Mouse (Mus musculus) G1E (cell line): ENCODE data around the gene Tns1. TPM values are rescaled to one million over a fixed set of nuclear protein-coding genes. Genes with fewer than 3 reads are reported as not detected.

Experiments used
- ATAC-seq: 2 replicates; pipeline ENCODE4 v1.8.0; 2016; ENCODE audit warnings: mild to moderate bottlenecking; ENCODE audit not compliant: insufficient number of reproducible peaks, poor library complexity, low FRiP score, severe bottlenecking; ENCODE audit errors: extremely low read depth
- DNase-seq: peaks from one replicate; pipeline ENCODE4 v3.0.0; 2012; ENCODE audit warnings: low spot score
- H3K27me3 ChIP-seq: 2 replicates; pipeline ENCODE4 v1.6.1; 2012; ENCODE audit warnings: mild to moderate bottlenecking, low read length, inconsistent platforms; ENCODE audit not compliant: insufficient read depth
- H3K36me3 ChIP-seq: replicated peaks from 2 replicates; pipeline ENCODE3; 2012; ENCODE audit warnings: mild to moderate bottlenecking, inconsistent platforms
- H3K4me1 ChIP-seq: 2 replicates; pipeline ENCODE4 v1.6.1; 2012; ENCODE audit warnings: low read depth, low read length, inconsistent platforms, mixed read lengths; ENCODE audit not compliant: insufficient read depth
- H3K4me3 ChIP-seq: 2 replicates; pipeline ENCODE4 v1.5.1; 2012; ENCODE audit warnings: low read depth, mild to moderate bottlenecking, inconsistent platforms, low read length, moderate library complexity, mixed read lengths
- H3K9me3 ChIP-seq: replicated peaks from 2 replicates; pipeline ENCODE4 v1.6.1; 2012; ENCODE audit warnings: inconsistent platforms
- CTCF ChIP-seq: IDR thresholded peaks from 2 replicates; pipeline ENCODE4 v1.5.1; 2012; ENCODE audit warnings: low read depth, low read length, inconsistent platforms, mixed read lengths
- GATA1 ChIP-seq: IDR thresholded peaks from 2 replicates; pipeline ENCODE4 v1.6.1; 2012; ENCODE audit warnings: borderline replicate concordance, low read length, inconsistent platforms, mixed read lengths
- GATA2 ChIP-seq: IDR thresholded peaks from 2 replicates; pipeline ENCODE4 v1.6.1; 2012; ENCODE audit warnings: low read depth, low read length, inconsistent platforms, borderline replicate concordance
- POLR2AphosphoS5 ChIP-seq: IDR thresholded peaks from 2 replicates; pipeline ENCODE4 v1.6.1; 2012; ENCODE audit warnings: low read depth, low read length, inconsistent platforms; ENCODE audit not compliant: insufficient replicate concordance
- TAL1 ChIP-seq: conservative IDR thresholded peaks from 2 replicates; pipeline ENCODE4 v1.6.1; 2012; ENCODE audit warnings: low read depth, low read length, inconsistent platforms, mixed read lengths
- polyA plus RNA-seq: library from polyadenylated mRNA; stranded (reverse); fragments of >175 nt; gene quantifications from 2 replicates; pipeline ENCODE4 v1.2.3, GENCODE M21; 2012
- total RNA-seq, 2 experiments: library from RNA; stranded (forward) in 1 of 2; stranded (reverse) in 1 of 2; fragments of 200-1000 nt in 1 of 2; fragments of >200 nt in 1 of 2; fragmentation: Nextera tagmentation in 1 of 2; gene quantifications; 2 replicates each; pipeline ENCODE4 v1.2.3; 2014 to 2017

Tns1 gene
- total and polyA plus RNA-seq, 3 experiments: 0.55 to 27.2 (median 1.7) TPM

DNA sequence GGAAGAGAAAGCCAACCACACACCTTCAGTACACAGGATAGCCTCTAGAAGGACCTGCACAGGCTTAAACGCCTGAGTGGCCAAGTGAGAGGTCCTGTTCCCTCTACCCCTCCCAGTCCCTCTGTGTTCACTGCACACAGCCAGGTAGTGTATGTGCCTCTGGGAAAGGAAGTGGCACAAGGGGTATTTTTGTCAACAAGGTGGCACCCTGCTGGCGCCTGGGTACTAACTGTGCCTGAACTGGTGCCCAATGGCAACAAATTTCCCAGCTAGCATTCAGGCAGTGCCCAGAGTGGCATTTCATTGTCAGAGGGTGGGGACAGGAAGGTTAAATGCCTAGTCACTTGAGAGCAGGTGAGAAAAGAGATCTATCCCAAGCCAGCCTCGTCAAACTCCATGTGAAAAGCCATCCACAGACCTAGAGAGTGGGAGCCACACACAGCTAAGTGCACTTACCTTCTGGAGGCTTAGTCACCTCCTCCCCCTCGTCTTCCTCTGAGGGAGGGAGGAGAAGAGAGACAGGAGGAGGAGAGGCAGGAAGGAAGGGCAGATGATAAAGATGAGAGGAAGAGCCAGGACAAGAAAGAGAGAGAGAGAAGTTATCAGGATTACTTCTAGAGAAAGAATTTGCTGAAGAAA, 188.7 kb downstream of the Tns1 start:
- Histone ChIP-seq H3K9me3 (no peaks in the 10 kb centered on the region), H3K27me3 (no peaks in the 10 kb centered on the region), H3K36me3 (no peaks in the 10 kb centered on the region), H3K4me1 (no peaks in the 10 kb centered on the region), H3K4me3 (no peak overlapping the region)
- TF ChIP-seq POLR2AphosphoS5 (no peak), GATA1 (no peak), TAL1 (no peak), GATA2 (no peak), CTCF (no peak)
- no peak for DNase-seq
- no peak for ATAC-seq

DNA sequence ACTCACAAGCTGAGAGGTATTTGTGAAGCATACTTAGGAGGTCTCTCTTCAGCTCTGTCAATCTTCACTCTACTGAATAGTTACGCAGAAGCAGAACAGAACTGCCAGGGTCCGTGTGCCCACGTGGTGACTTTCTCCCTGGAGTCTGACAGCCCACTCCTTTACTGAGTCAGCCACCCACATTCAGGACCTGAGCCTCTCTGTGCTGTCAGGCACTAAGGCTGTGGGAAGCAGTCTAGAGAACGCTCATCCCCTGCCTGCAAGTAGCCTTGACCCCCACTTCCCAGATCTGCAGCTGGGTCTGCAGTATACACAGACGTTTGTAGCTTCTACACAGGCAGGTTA, 191.1 kb downstream of the Tns1 start:
- no peaks in the 10 kb centered on the region for H3K36me3 ChIP-seq
- no peaks in the 10 kb centered on the region for H3K9me3 ChIP-seq
- no peak for ATAC-seq
- no peak for DNase-seq
- H3K27me3 ChIP-seq: peaks cover 4% of the 10 kb centered on the region; the same call in 1 of the 2 replicates
- TF ChIP-seq GATA1 (no peak), GATA2 (no peak), CTCF (no peak), POLR2AphosphoS5 (no peak), TAL1 (no peak)
- no peaks in the 10 kb centered on the region for H3K4me1 ChIP-seq
- no peak overlapping the region for H3K4me3 ChIP-seq

DNA sequence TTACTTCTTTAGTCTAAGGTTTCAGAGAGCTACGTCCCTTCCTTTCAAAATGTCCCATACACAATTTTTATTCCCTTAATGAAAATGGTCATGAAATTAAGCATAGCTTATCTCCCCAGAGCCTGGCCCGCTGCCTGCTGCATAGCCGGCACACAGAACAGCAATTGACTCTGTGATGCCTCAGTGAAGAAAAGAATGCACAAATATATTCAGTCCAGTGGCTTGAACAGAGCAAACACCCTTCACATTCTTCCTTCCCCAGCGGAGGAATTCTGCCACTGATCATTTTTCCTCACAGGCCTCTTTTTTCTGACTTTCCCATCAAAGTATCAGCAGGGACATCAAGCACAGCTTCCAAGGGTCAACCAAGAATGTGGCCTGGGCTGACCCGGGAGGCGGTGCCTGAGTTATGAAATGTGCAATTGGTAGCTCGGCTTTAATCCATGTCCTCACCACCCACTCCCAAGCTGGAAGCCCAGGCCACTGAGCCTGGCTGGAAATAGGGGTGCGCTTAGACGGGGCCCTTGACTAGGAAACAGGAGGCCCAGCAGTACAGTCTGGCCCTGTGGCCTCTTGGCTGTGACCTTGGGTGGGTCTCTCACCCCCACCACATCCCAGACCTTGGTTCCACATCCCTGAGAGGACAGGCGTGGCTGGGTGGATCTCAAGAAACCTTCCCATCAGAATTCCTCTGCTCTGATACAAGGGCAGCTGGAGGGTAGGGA, 191.7 kb downstream of the Tns1 start:
- no peak for ATAC-seq
- Histone ChIP-seq H3K4me3 (no peak overlapping the region), H3K27me3 (peaks cover 4% of the 10 kb centered on the region; the same call in 1 of the 2 replicates), H3K36me3 (no peaks in the 10 kb centered on the region), H3K9me3 (no peaks in the 10 kb centered on the region), H3K4me1 (no peaks in the 10 kb centered on the region)
- DNase-seq: no peak
- TF ChIP-seq CTCF (no peak), GATA1 (no peak), TAL1 (no peak), GATA2 (no peak), POLR2AphosphoS5 (no peak)

DNA sequence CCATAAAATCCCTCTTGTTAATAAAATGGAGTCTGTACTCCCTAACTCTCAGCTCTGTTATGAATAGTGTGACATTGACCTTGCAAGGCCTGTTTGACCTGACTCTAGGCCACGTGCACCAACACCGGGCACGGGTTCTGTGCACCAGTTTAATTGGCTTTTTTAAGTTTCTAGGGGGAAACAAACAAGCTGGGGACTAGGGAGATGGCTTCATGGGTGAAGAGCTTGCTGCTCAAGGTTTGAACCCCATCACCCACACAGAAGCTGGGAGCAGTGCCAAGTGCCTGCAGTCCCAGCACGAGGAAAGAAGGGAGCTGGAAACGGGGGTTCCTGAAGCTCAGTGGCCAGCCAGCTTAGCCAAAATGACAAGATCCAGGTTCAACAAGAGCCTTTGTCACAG, 192.4 kb downstream of the Tns1 start:
- Histone ChIP-seq H3K4me1 (no peaks in the 10 kb centered on the region), H3K36me3 (no peaks in the 10 kb centered on the region), H3K27me3 (peaks cover 4% of the 10 kb centered on the region; the same call in 1 of the 2 replicates), H3K4me3 (no peak overlapping the region), H3K9me3 (no peaks in the 10 kb centered on the region)
- TF ChIP-seq GATA2 (no peak), TAL1 (no peak), GATA1 (no peak), CTCF (no peak), POLR2AphosphoS5 (no peak)
- no peak for DNase-seq
- ATAC-seq: no peak

DNA sequence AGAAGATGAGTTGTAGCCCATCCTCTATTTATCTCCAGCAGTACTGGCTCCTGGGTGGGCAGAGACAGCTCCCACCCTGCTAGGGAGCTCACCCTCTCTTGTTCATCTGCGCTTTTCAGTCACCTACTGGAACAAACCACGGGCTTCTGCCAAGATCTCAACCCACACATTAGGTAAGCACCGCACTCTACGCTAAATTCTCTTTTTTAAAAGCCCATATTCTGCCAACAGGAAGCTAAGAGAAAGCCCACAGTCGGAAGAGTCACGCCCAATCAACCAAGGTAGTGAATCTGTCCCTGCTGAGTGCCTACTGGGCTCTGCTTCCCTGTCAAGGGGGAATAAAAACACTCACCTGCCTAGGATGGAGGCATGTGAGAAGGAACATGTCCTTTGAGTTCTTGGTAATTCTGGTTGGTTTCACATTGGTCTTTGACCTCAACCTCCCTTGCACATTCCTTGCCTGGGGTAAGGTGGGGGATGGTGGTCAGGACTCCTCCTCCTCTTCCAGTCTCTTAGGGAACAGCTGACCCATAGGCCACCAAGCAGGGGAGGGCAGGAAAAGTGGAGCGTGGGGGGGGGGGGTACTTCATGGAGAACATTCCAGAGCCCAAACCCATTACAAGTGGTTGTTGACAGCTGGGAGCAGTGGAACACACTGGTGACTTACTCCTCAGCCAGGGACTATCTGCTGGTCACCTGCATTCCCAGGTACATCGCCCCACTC, 193.7 kb downstream of the Tns1 start:
- TF ChIP-seq TAL1 (no peak), GATA2 (no peak), POLR2AphosphoS5 (no peak), CTCF (no peak), GATA1 (no peak)
- Histone ChIP-seq H3K4me3 (no peak overlapping the region), H3K4me1 (no peaks in the 10 kb centered on the region), H3K9me3 (no peaks in the 10 kb centered on the region), H3K36me3 (no peaks in the 10 kb centered on the region), H3K27me3 (peaks cover 4% of the 10 kb centered on the region; the same call in 1 of the 2 replicates)
- DNase-seq (no peak), ATAC-seq (no peak)

DNA sequence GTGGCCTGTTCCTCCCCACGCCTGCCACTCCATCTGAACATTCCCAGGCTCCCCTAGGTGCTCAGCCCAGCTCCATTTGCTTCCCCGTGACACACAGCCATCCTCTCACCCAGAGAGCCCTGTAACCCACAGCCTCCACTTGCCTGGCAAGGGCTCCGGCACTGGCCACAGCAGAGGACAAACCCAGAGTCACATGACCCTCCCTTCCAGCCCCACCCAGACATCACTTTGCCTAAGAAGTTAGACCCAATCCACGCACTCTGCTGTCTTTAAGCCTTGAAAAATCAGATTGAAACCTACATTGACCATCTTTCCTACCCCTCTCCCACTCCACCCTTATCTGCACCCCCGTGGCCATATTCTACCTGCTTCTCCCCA, 194.3 kb downstream of the Tns1 start:
- DNase-seq (no peak), ATAC-seq (no peak)
- peaks cover 4% of the 10 kb centered on the region; the same call in 1 of the 2 replicates for H3K27me3 ChIP-seq
- no peak overlapping the region for H3K4me3 ChIP-seq
- H3K9me3 ChIP-seq: no peaks in the 10 kb centered on the region
- TF ChIP-seq GATA1 (no peak), CTCF (no peak), GATA2 (no peak), POLR2AphosphoS5 (no peak), TAL1 (no peak)
- H3K4me1 ChIP-seq: no peaks in the 10 kb centered on the region
- no peaks in the 10 kb centered on the region for H3K36me3 ChIP-seq
